Mouse (Mus musculus): ENCODE measurements at regions not wholly inside any gene's neighbourhood (a gene's known extent, or its start where the extent isn't known, plus 50 kb on each side); places are given as distances from the start of the nearest gene placed in this dataset.

GRCm38 (mm10) chr12:45171927-45172642, 97.6 kb upstream of the Stxbp6 start:
- TF ChIP-seq CTCF (IDR thresholded peaks at IDR 0.05; ENCODE audit: low read depth) (peak; percentile 81), EP300 (IDR thresholded peaks at IDR 0.05; ENCODE audit: low read depth) (no peak)

Measured in heart, postnatal 0 days (tissue).